Mouse (Mus musculus): ENCODE measurements around the gene Hist1h1e.

DNA sequence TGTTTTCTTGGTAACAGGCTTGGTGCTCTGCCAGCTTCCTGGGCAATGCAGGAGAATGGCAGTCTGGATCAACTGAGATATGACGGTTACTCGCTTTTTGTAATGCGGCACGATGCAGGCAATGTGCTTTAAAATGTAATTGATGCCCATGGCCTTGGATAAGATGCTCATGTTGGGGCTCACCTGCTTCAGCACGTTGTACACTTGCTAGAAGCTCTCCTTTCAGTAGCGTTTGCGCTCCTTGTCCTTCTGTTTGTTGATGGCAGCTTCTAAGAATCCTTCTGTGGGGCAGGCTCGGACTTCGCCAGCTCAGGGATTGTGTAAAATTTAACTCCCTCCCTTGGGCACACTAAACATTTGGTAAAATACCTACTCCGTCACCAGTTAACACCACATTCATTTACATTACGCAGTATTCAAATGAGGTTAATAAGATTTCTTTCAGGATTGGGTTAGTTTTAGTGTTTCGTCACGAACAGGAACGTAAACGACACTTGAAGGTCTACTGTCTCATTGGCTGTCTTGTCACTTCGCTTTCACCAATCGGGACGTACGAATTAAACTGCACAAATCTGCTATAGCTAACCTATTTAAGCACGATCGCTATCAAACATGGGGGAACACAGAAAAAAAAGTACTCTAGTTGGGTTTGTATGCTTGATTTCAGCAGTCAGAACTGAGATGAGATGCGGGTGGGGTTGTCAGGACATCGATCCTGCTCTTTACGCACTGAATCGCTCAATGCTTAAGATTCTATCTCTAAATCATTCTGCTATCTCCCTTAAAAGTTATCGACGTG is 1.4 kb downstream of the Hist1h1e start, which contains the start of gene Hist1h2be:
- TF ChIP-seq CTCF (IDR thresholded peaks at IDR 0.05; ENCODE audit: insufficient read depth, low read depth, low read length) (no peak), POLR2A (IDR thresholded peaks at IDR 0.05; ENCODE audit: insufficient read depth, low read depth, low read length) (no peak)

All from olfactory bulb, adult 2 months (tissue).